Mouse (Mus musculus): Measurements from ENCODE around the gene Tmbim1. TPM values are rescaled to one million over a fixed set of nuclear protein-coding genes. Genes with fewer than 3 reads are reported as not detected.
A peak's percentile ranks its signal among the peaks of the same experiment; 100 is the strongest.
"Not testable (repeated sequence)": the region's sequence is repeated elsewhere in the genome, so short reads cannot be mapped to it uniquely, and the experiment has no call there.

Tmbim1 gene
- 10 to 100 TPM; 28.5 to 36.6 TPM for total RNA-seq (2021)
- long read RNA-seq, experiment 1, full-length matches to known transcripts = 14 of 23 reads
- long read RNA-seq, experiment 1, partial matches to known transcripts = 0 of 23 reads
- long read RNA-seq, experiment 1, other reads (novel, unspliced or antisense) = 9 of 23 reads
- long read RNA-seq, experiment 2, full-length matches to known transcripts = 23 of 37 reads
- long read RNA-seq, experiment 2, partial matches to known transcripts = 0 of 37 reads
- long read RNA-seq, experiment 2, other reads (novel, unspliced or antisense) = 14 of 37 reads

DNA sequence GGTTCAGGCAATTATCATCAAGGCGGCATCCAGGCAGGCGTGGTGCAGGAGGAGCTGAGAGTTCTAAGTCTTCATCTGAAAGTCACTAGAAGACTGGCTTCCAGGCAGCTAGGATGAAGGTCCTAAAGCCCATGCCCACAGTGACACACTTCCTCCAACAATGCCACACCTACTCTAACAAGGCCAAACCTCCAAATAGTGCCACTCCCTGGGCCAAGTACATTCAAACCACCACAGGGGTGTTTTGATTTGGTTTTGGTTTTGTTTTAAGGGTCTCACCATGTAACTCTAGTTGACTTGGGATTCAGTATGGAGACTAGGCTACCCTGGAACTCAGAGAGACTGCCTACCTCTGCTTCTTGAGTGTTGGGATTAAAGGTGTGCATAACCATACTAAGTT lies at the start of gene Tmbim1:
Gene Tmbim1, minus strand, starts transcription at position 101 of the 400 bp plus-strand sequence.
- no peak for DNase-seq

- DNase-seq = no peak
These were observed 48.2 kb upstream of the Tmbim1 start for GRCm38 (mm10) chr1:74353453-74354229.

DNA sequence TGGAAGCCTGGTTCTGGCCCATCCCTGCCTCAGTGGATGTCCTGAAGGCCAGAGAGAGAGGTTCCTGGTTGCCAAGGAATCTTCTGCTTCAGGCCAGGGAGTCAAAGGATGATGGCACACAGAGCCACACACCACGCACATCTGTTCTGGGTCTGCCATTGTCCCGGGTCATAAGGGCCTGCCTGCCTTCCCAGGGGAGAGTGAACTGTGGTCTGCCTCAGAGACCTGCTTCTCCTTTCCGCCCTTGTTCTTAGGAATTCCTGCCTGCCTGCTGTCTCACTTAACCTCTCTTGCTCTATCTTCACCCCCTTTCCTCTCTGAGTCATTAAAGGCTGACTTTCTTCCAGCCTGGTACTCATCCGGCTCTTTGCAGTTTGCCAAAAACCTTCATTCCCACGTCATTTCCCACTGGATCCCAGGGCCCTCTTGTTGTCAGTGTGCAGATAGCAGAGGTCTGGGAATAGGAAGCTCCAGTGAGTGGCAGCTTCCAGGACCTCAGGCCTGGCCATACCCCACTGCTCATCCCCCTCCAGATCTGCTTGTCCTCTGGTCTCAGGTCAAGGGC lies 47.2 kb upstream of the Tmbim1 start:
- DNase-seq = no peak

- DNase-seq = no peak
These were observed 45.9 kb upstream of the Tmbim1 start for GRCm38 (mm10) chr1:74351185-74351769.

- DNase-seq = no peak
These were observed 38.9 kb upstream of the Tmbim1 start for GRCm38 (mm10) chr1:74344163-74344916.

DNA sequence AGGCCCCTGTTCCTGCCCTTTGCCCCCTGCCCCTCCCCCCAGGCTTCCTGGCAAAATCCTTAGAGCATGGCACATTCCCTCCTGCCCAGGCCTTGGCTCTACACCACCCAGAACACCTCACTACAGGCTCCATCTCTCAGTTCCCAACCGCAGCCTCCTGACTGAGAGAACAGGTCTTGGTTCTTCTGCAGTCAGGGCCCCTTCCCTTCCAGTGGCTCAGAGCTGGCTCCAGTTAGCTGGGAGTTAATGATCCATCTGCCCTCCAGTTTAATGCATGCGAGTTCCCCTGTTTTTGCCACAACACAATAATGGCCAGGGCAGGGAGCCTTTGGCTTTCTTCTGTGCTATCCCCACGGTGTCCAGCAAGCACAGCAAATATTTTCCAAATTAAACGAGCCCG lies 37.7 kb upstream of the Tmbim1 start:
- DNase-seq = no peak

DNA sequence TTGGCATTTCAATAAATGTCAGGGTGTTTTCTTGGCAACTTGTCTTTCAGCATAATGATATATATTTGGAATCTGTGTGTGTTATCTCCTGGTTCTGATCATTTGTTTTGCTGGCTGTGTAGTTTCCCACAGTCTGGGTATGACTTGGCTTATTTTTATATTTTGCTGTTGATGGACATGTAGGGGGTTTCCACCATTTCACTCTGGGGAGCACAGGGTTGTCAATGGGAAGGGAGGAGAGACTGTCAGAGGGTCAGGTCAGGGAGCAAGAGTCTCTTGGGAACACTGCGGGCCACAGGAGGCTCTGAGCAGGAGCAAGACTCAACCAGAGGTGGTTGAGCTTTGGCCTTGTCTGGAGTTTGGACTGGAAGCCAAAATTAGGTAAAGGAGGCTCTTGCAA lies 36.9 kb upstream of the Tmbim1 start:
- DNase-seq = no peak

DNA sequence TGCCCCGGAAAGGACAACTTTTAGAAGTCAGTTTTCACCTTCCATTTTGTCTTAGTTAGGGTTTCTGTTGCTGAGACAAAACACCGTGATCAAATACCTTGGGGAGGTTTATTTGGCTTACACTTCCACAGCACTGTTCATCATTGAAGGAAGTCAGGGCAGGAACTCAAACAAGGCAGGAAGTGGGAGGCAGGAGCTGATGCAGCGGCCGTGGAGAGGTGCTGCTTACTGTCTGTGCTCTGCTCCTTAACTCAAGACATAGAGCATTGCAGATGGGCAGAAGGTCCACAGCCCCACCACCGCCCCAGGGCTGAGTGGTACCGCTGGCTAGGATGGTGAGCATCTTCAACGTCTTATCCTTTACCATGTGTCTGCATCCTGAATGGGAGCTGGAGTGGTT lies 36.5 kb upstream of the Tmbim1 start:
- DNase-seq = no peak

DNA sequence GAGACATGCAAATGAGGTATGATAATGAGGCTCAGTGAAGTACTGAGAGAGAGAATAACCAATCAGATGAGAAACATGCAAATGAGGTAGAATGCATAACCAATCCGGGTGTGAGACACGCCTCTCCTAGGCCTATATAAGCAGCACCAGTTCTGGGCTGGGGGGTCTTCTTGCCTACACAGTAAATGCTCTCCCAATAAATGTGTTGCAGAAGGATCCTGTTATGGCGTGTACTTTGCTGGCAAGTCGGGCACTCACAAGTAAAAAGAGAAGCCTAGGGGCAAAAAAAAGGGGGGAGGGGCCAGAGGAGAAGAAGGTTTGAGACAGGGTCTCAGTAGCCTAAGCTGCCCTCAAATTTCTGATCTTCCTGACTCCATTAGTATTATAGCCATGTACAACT lies 35.6 kb upstream of the Tmbim1 start:
- not testable (repeated sequence) for DNase-seq

GRCm38 (mm10) chr1:74340361-74340764 lies 34.9 kb upstream of the Tmbim1 start:
- DNase-seq = peak; percentile 82

DNA sequence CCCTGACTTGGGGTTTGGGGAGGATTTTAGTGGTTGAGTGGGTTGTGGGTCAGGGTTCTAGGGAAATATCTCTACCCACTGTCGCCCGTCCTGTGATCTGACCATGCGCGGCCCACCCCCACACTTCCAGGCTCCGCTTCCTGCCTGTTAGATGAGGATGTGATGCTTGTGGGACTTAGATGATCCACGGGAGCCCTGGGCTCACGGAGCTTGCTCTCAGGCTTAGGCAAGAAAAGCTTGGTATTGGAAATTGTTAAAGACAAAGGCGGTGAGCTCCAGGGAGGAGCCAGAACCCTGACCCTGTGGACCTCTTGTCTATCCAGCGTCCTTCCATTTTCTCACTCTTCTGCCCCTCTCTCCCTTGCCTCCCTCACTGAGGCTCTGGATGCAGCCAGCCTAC lies 34.5 kb upstream of the Tmbim1 start:
- DNase-seq = no peak

DNA sequence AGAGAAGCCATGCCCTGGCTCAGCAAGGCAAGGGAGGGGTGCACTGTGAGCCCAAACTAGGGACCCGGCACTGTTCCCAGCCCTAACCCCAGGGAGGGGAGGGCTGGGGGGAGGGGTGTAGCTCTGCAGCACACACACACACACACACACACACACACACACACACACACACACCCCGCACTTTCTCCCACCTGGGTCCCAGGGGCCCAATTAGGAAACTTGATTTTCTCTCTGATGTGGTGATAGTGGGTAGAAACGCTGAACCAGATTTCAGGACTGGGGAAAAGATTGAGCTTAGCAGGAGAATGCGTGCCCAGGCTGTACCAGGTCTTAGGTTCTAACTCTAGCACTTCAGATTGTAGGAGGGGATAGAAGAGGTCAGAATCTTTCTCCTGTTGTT lies 33.2 kb upstream of the Tmbim1 start:
- DNase-seq = no peak

- DNase-seq = no peak
These were observed 32.6 kb upstream of the Tmbim1 start for GRCm38 (mm10) chr1:74338013-74338412.

DNA sequence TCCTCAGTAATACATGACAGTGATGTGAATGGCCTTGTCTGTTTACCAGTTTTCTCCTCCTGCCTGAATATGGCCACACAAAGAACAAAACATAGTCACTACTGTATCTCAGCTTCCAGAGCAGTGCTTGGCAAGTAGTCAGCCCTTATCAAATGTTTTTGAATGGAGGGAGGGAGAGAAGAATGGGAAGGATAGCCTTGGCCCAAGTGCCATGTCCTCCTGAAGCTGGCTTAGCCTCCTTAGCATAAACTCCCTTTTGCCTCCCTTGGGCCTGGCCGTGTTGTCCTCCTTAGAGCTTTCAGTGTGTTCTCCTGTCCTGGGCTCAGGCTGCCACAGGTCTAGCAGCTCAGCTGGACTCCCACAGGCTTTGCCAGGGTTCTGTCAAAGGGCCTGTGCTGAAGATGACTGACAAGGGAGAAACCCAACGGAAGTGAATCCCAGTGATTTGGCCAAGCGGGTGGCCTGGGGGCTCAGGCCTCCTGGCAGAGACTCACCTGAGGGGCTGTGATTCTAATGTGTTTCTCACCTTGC lies 31.9 kb upstream of the Tmbim1 start:
- no peak for DNase-seq

GRCm38 (mm10) chr1:74335436-74336170 lies 30.2 kb upstream of the Tmbim1 start:
- peak; percentile 62 for DNase-seq

DNA sequence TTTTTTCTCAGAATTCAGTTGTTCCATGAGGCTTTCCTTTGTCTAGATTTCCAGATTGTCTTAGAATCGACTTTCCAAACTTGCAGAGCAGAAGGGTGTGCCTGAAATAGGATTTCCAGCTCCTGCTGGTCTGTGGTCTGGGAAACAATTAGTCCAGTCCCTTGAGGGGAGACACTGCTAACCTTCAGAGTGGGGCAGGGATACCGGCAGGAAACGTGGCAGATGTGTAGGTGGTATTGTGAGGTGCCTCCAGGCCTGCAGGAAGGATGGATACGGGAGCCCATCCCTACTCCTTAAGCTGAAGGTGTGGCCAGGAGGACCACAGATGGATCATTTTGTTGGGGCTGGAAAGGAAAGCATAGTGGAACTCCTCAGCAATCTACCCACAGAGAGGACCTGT lies 29.6 kb upstream of the Tmbim1 start:
- peak; percentile 53 for DNase-seq

DNA sequence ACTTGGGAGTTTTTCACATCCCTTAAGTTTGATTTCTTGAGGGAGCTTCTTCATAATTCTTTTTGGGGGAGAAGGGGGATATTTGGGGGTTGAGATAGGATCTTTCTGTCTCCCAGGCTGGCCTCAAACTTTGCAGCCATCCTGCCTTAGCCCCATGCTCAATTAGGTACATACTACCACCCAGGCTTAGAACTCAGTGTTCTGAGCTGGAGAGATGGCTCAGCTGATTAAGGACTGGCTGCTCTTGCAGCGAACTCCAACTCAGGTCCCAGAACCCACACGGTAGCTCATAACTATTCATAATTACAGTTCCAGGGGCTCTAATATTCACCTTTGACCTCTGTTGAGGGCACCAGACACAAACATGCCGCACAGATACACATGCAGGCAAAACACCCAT lies 29.2 kb upstream of the Tmbim1 start:
- no peak for DNase-seq

DNA sequence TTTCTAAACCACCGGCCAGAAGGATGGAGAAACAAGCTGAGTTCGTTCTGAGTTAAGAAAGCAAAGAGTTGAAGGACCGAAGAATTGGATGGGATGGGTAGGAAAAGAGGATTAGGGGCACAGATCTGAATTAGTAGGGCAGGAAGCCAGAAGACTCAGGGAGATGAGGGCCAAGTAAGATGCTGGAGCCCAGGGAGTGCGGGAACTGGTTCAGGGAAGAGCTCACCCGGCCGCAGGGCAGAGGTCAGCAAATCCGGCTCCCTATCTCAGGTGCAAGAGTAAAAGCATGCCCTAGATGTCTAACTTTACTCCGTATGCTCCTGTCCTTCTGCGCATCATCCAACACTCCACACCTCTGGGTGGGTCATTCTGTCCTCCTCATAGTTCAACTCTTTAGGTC lies 27.5 kb upstream of the Tmbim1 start:
- no peak for DNase-seq

DNA sequence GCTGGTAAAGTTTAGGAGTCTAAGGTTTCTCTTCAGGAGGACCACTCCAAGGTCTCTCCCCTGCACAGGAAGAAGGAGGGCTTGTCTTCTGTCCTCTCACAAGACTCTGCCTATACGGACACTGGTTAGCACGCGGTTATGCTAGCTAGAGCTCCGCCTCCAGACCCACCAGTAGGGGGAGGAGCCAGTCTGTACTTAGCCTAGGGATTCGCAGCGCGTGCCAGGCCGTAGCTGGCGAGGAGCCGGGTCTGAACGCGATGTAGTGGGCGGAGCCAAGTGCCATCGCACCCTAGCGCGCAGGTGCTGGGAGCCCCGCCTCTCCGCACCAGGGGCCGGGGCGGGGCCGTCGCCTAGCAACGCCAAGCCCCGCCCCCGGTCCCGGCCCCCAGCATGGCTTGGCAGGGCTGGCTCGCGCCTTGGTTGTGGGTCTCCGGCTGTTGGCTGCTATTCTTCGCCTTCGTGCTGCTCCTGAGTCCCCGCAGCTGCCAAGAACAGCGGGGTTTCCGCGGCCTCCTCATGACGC lies 26.9 kb upstream of the Tmbim1 start:
- peak; percentile 95 for DNase-seq

DNA sequence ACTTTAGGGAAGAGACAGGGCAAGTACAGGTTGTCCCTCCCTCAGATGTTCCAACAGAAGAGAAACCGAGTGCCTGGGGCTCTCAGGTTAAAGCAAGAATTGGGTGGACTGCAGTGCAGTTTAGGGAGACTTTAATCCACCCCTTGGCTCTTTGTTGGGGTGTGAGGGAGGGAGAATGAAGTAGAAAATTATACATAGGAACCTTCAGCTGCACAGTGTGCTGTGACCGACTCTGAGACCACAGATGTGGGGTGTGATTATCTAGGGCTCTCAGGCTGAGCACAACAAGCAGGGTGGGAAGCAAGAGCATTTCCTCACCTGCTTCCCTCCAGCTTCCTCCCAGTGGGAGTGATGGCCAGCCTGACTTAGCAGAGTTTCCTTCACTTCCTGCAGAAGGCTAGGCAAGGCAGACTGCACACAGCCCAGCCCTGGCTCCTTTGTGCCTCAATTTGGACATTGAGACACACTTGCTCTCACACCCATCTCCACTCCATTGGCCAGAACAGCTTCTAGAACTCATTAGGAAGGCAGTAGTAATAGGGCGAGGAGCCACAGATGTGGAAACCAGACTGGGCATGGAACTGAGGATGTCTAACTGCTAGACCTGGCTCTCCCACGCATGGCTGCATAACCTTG lies 25.7 kb upstream of the Tmbim1 start:
- DNase-seq = peak; percentile 39

Data from gastrocnemius, postnatal 25 days (tissue).